8 mouse cellular contexts compared by ENCODE assay signal in the genomic region with DNA sequence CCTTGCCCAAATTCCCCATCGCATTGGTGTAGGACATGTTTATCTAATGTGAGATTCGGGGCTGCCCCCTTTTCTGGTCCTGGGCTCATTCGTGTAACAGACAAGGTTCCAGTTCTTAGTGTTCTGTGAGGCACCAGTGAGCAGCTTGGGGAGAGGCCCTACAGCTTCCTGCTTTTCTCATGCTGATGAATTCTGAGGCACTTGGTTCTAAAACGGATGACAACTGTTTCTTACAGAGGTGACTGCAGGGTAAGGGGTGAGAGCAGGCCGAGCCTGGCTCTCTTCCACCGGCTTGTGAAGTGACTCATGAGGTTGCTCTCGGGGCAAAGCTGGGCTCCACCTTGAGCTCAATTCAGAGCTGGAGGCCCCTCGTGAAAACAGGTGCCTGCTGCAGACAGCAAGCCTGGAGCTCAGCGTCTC.
DNase-seq lines count a peak whose midpoint lies in the region; TF ChIP-seq lines count a peak whose summit lies in the region.

No protein-coding gene starts in this region.

- H3K27me3 ChIP-seq in thymus, adult 2 months (ENCODE audit: control insufficient read depth, insufficient read depth, low read length): no peaks in the 10 kb centered on the region

- 28% methylated on average over 9 of the region's 9 CpGs for WGBS in thymus, adult 2 months

- no peak overlapping the region for H3K4me3 ChIP-seq in thymus, adult 2 months (ENCODE audit: control insufficient read depth, insufficient read depth, low read length)
- H3K4me3 ChIP-seq in brown adipose tissue, adult 24 weeks (ENCODE audit: insufficient read depth, low read depth, low read length): no peak overlapping the region

- H3K36me3 ChIP-seq in thymus, adult 2 months (ENCODE audit: control insufficient read depth, insufficient read depth, low read length): no peaks in the 10 kb centered on the region

- no peak overlapping the region for H3K27ac ChIP-seq in thymus, adult 2 months (ENCODE audit: control insufficient read depth, insufficient read depth, low read length)
- H3K27ac ChIP-seq in brown adipose tissue, adult 24 weeks (replicated peaks; ENCODE audit: low read depth, low read length): peak overlapping the region; percentile 48

- TF ChIP-seq CTCF in thymus, adult 2 months (IDR thresholded peaks at IDR 0.05; ENCODE audit: borderline replicate concordance, control insufficient read depth, extremely low read depth, insufficient read depth, low read length, poor library complexity): no peak

- peaks cover 32% of the 10 kb centered on the region for H3K4me1 ChIP-seq in thymus, adult 2 months (replicated peaks; ENCODE audit: control insufficient read depth, insufficient read depth, low read length)
- H3K4me1 ChIP-seq in brown adipose tissue, adult 24 weeks (ENCODE audit: control insufficient read depth, insufficient read depth, insufficient read length, low read length): peaks cover 18% of the 10 kb centered on the region

- no peak for TF ChIP-seq POLR2A in thymus, adult 2 months (IDR thresholded peaks at IDR 0.05; ENCODE audit: control insufficient read depth, extremely low read depth, insufficient read depth, low read length, poor library complexity)

- peak; percentile 45 to 61 for DNase-seq in adrenal gland, adult (ENCODE audit: inconsistent age in 2 of 2, low spot score in 1 of 2)
- no peak for DNase-seq in adrenal gland, postnatal 4 days (ENCODE audit: low spot score in 2 of 2)
- peak; percentile 69 for DNase-seq in thymus, postnatal 0 days (ENCODE audit: low spot score)
- no peak for DNase-seq in thymus, adult 2 months
- DNase-seq in spleen, postnatal 36 days (ENCODE audit: low spot score in 2 of 2): peak; percentile 78 to 80
- DNase-seq in lung, postnatal 4 days: no peak
- DNase-seq in layer of hippocampus, postnatal 36 days: no peak

Comparison
In these comparisons a context has a peak if more than half of its experiments do, and no peak if none do; other contexts are left out.
1. DNase-seq: peak in adrenal gland, adult (2 of 2), thymus, postnatal 0 days (single experiment) and spleen, postnatal 36 days (2 of 2); none in adrenal gland, postnatal 4 days (0 of 2), thymus, adult 2 months (single experiment), lung, postnatal 4 days (0 of 2) and layer of hippocampus, postnatal 36 days (0 of 2).